Mouse (Mus musculus) gastrocnemius, postnatal 14 days (tissue): ENCODE results near the gene Foxred2. TPM values are rescaled to one million over a fixed set of nuclear protein-coding genes. Genes with fewer than 3 reads are reported as not detected.

Experiments used
- DNase-seq: peaks from one replicate; pipeline ENCODE4 v3.0.0; 2021; ENCODE audit warnings: mixed read lengths
- intact Hi-C: fragments of 180-260 bp; cut with DNase I; formaldehyde crosslinking; loops from one replicate; pipeline ENCODE4 v1.15.1; 2025; ENCODE audit warnings: low total_unique reads
- total RNA-seq, 2 experiments: library from RNA; stranded (reverse); gene quantifications; 2 replicates each; pipeline ENCODE4 v1.2.3; 2021

Gene Foxred2
- total RNA-seq, 2 experiments from 2014 or later, result 1.2 to 1.6 TPM

DNA sequence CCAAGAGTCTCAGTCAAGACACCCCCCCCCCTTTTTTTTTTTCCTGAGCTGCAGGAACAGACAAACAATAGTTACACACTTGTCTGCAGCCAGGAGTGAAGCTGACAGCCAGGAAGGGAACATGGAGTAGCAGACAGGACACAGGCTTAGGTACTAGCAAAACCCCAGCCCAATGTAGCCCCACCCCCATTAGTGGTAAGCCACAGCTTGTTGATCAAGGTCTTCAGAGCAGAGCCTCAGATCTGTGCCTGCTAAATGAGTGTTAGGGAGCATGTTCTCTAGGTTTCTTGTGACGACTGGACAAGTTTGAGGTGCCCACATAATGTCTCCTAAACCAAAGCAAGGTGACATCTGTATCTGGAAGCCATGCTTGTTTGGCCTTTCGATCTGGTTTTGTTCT, 2.2 kb downstream of the Foxred2 start:
- no peak for DNase-seq
- intact Hi-C loops, result no loop called here

DNA sequence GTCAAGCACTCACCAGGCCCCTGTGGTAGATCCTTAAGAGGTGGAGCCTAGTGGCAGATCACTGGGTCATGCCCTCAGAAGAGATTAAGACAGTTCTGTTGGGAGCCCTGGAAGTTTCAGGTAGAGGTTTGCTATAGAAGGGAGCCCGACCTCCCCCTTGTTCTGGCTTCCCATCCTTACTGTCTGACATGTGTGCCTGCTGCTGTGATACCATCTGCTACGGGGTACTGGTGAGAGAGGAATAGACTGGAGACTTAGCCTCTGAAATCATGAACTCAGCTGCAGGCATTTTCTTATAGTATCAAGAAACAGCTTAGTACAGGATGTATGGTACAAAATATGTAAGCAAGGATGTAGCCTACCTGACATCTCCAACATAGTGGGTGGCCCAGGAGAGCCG, 3.6 kb downstream of the Foxred2 start:
- intact Hi-C loops, result no loop called here
- DNase-seq, result no peak

DNA sequence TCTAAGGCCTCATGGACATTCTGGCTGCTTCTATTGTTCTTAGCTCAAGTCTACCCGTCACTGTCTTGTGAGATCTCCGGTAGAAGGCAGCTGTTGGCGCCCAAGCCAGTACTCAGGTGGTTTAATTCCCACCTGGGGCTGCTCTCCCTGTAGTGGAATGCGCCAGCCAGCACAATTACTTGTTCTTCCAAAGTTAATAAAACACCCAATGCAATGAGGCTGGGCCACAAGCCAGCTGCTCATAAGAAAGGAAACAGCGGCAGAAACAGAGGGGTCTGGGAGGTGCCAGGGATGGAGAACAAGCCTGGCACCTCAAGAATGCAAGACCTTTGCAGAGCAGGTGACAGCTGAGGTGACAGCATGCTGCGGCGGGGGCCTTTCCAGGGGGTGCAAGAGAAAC, 7.5 kb downstream of the Foxred2 start:
- intact Hi-C loops, result no loop called here
- no peak for DNase-seq

DNA sequence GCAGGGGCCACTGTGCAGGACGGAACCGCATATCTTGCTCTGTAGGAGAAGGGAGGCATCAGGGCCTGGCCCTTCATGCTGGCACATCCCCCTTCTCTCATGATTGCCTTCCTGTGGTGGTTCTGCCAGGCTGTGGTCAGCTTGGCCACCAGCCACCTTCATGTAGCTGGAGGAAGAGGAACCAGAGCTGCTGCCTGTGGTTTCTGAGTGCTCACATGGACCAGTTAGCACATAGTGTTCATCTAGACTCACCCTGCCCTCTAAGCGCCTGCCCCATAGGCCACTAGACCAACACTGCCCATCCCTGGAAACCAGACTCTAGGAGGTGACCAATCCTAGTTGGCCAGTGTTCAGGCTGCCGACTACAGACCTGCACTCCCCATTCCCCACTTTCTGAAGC, 10.8 kb downstream of the Foxred2 start:
- intact Hi-C loops, result no loop called here
- peak; percentile 37 for DNase-seq

DNA sequence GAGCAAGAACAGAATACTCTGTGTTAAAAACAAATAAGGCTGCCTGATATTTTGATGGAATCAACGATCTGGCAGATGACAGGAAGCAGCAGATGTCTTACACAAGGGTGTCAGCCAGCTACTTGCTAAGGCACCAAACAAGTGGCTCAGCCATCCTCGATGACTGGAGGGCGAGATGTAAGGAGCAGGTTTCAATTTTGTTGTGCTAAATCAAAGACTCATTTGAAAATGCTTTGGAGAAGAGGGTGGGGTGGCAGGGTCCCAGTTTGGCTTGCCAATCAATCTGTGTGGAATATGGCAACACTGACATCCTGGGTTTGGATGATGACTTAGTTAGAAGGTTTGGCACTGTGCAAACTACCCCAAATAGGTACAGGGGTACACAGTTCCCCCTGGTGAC, 15.0 kb downstream of the Foxred2 start:
- DNase-seq, result no peak
- intact Hi-C loops, result no loop called here

DNA sequence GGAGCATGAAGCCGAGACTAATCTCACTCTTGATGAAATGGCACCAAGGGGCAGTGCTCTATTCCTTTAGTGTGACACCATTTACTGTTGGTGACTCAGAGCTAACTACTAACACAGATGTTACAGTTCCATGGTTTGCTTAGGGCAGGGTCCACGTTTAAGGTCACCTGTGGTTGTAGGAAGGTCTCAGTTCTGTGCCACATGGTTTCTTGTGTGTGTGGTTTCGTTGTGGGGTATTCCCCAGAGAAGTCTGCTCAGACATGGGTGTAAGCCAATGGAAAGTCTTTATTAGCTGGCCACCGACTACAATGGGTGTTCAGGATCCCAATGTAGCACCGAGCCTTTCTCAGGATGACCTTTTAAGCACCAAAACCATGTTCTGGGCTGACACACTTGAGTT, 18.0 kb downstream of the Foxred2 start:
- no peak for DNase-seq
- intact Hi-C loops, result loop anchor here (10.0 kb wide), 1 partner anchor 176 kb away; no protein-coding TSS in a partner anchor

DNA sequence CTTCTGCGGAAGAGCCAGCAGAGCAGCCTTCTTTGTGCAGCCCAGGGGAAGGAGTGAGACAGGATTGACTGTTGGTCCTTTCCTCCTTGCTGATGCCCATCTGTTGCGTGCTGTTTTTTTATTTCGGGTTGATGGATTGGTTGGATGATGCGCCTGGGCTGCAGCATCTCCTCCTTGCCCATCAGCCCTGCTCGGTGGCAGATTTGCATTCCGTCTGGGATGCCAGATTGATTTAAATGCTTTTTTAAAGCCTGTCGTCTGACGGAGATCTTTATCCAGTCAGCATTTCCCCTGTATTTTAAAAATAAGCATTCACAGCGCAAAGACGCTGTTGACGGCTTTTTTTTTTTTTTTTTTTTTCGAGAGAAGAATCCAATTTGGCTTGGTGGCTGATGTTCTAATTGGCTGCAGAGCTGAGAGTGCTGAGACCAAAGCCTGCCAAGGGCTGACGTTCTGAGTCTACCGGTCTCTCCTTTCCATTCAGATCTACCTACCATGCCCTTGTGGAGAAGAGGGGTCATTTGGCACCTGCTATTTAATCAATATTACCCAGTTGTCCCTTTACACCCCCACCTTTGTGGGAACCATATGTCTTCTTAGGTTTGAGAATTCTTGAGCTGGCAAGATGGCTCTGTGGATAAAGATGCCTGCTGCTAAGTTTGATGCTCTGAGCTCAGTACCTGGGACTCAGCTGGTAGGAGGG, 20.7 kb downstream of the Foxred2 start:
- no peak for DNase-seq
- intact Hi-C loops, result loop anchor here (10.0 kb wide), 1 partner anchor 179 kb away; no protein-coding TSS in a partner anchor

DNA sequence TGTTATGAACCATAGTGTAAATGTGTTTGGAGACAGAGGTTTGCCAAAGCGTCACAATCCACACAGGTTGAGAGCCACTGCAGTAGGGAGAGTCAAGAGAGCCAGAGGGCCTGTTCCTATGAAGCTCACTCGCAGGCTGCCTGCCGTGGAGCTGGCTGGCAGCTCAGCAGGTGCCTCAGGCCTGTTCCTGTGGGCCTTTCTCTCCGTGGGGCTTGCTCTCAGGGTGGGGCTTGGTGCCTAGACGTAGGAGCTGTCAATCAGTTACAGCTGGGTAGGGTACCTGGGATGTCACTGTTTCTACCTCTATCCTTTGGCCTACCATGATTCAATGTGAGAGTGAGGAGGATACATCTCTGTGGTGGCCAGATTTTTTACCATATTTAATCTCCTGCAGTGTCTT, 21.6 kb downstream of the Foxred2 start:
- intact Hi-C loops, result loop anchor here (5.0 to 10.0 kb wide), 2 partner anchors 32 to 180 kb away; no protein-coding TSS in a partner anchor
- no peak for DNase-seq

DNA sequence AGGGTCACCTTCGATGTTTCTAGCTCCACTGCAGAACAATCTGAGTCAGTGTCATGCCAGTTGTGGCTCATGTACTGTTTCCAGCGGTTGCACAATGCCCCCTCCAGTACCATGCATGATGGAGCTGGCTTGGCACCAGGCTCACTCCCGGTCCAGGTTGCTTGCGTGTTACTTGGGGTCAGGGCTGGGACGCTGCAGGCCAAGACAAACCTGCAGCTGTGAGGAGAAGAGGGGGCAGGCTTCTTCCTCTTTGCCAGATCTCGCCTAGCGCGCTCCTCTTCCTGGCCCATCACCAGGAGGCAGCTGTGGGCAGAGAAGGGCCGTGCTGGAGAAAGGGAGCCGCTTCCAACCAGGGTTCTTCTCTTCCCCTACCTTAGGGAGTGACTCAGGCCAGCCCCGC, 22.2 kb downstream of the Foxred2 start:
- peak; percentile 36 for DNase-seq
- intact Hi-C loops, result loop anchor here (5.0 to 10.0 kb wide), 2 partner anchors 33 to 180 kb away; no protein-coding TSS in a partner anchor

DNA sequence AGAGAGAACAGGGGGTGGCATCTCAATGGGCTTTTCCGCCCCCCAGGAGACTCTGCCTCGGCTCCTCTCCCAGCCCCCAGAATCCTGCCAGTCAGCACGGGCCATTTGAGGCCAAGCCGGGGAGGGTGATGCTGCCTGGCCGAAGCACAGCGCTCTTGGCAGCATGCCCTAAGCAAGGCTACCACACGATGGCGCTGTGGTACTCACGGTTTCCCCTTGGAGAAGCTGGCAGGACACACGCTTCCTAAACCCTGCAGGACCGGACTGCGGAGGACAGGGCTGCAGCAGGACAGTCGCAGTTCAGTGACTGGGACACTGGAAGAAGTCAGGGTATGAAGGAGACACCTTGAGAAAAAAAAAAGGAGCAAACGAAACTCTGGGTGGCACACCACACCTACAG, 22.8 kb downstream of the Foxred2 start:
- peak; percentile 96 for DNase-seq
- intact Hi-C loops, result loop anchor here (5.0 to 10.0 kb wide), 2 partner anchors 34 to 181 kb away; no protein-coding TSS in a partner anchor

DNA sequence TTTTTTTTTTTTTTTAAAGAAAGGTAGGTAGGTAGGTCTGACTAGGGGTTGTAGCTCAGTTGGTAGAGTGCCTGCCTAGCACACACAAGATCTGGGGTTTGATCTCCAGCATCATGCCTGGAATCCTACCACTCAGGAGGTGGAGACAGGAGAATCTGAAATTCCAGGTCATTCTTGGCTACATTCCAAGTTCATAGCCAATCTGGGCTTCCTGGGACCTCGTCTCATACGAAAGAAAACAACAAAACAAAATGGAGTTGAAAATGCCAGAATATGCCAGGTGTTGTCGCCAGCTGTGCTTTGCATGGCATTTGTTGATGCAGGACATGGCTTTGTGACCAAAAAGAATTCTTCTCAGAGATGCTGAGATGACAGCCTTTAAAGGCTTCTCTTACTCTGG, 23.3 kb downstream of the Foxred2 start:
- intact Hi-C loops, result loop anchor here (5.0 to 10.0 kb wide), 2 partner anchors 34 to 182 kb away; no protein-coding TSS in a partner anchor
- no peak for DNase-seq

DNA sequence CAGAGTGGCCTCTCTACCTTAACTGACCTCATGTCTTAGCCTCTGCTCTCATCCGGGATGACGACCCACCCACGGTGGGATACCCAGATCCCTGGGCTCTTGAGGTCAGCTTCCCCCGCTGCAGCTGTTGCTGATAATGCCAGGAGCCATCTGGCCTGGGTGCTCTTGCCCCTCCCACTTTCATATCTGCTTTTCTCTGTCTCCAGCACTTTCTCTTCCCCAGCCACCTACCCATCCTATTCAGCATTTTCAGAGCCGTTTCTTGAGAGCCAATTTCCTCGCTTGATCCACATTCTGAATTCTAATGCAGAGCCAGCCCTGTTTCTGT, 24.9 kb downstream of the Foxred2 start:
- peak; percentile 46 for DNase-seq
- intact Hi-C loops, result loop anchor here (5.0 to 10.0 kb wide), 2 partner anchors 36 to 183 kb away; no protein-coding TSS in a partner anchor

DNA sequence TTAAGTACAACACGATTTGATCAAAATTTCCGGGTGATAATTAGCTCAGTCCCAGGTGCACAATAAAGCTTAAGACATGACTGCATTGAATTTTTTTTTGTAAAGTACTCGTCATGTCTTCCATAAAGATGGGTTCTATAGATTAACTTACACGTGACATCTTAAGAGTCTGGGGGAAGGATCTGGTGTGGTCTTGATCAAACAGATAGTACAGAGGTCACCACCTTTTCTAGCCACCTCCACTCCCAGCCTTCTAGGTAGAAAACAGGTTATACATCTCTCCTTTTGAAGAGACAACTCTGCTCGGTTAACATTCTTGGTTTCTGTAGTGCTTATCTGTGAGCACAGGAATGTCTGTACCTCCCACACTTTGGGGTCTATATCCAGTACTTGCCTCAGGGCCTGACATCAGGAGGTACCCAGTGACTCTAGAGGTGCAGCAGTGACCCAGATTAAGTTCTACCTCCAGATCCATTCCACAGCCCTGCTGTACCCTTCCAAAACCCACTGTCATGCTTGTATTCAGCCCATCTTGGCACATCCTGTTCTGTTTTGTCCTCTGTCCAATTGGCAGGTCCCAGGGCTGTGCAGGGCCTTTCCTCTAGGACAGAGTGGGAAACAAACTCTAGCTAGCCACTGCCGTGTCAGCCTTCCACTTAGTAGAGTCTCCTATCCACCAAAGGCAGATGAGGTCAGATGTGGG, 25.4 kb downstream of the Foxred2 start:
- no peak for DNase-seq
- intact Hi-C loops, result loop anchor here (5.0 to 10.0 kb wide), 2 partner anchors 36 to 184 kb away; no protein-coding TSS in a partner anchor

DNA sequence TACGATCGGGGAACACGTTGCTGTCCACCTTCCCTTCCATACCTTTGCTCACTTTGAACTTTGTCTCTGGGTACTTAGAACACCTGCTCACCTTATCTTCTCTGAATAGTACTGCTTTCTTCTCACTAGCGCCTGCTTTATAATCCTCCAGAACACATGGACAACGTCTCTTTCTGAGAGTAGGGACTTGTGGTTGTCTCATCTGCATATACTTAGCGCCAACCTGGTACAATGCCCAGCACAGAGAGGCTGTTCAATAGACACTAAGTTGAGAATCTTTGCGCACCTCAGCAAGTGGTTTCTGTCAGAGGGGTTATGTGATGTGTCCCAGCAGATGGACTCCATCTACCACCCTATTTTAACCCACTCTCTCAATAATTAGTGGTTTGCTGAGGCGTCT, 26.7 kb downstream of the Foxred2 start:
- no peak for DNase-seq
- intact Hi-C loops, result loop anchor here (5.0 to 10.0 kb wide), 2 partner anchors 37 to 185 kb away; no protein-coding TSS in a partner anchor

DNA sequence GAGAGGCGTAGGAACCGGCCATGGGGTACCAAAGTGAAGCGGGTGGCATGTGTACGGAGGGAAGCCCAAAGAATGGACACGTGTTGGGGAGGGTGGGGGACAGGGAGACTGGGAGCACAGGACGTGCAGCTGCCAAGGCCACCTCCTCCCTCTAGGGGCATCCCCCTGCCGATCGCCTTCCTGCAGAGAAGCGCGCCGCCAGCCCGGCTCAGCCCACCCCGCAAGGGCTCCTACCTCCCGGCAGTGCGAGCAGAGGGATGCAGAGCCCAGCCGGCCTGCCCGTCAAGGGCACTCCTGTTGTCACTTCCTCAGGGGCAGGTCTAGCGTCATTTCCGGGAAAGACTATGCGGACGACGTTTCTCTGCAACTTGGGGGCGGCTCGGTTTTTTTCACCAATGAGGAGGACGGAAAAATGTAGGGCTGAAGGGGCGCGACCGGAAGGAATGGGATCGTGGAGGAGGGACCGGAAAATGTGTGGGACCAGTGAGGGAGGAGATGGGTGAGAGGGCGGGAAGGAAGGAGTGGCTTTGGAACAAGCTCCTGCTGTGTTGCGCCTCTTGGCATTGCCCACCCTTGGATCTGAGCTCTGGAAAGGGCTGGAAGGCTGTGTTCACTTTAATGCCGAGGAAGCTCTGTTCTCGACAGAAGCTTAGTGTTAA, 27.7 kb downstream of the Foxred2 start, which contains the start of gene Txn2:
Txn2 (minus strand) TSS at position 334 of the 659 bp plus-strand sequence.
- intact Hi-C loops, result no loop called here
- DNase-seq, result peak; percentile 95

DNA sequence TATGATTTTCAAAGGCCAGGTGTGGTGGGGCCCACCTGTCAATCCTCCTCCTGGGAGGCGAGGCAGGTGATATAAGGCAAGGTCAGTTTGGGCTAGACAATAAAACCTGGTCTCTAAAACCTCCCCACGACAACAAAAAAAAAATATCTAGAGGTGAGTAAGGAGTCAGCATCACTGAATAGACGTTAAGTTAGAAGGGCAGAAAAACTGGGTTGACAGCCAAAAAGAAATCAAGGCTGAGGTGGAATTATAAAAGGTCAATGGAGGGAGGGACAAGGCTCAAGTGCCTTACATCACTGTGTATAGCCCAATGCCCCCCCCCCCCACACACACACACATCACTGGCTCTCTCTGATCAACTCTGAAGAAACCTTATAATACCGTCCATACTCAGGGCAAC, 28.4 kb downstream of the Foxred2 start:
- intact Hi-C loops, result no loop called here

DNA sequence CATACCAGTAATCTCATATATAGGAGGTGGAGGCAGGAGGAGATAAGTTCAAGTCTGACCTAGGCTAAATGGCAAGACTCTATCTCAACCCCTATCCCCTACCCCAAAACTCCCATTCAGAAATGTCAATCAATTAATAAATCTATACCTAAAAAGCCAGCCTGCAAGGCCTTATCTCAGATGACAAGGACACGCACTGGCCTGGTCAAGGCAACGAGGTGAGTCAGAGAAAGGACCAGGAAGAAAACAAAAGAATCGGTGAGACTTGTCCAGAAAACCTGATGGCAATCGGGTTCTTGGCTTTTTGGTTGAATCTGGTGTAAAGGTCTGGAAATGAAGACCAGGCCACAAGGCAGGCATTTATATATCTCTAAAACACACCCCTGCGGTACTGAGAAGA, 29.6 kb downstream of the Foxred2 start:
- intact Hi-C loops, result no loop called here

More for the DNA sequence above, 28.4 kb downstream of the Foxred2 start:
- DNase-seq, result no peak

DNA sequence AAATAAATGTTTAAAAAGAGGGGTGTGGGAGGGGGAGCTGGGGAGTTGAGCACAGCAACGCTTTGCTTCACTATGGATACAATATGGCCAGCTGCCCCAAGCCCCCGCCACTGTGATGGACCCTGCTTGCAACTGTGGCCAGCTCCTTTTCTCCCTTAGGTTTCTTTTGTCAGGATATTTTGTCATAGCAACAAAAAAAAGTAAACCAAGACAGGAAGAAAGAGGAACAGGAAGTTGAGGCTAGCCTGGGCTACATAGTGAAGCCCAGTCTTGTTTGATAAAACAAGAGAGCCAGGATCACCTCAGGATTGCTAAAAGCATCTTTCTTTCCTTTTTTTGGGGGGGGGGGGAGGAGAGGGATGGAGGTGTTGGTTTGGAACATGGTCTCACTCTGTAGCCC, 31.3 kb downstream of the Foxred2 start:
- intact Hi-C loops, result no loop called here

More for the DNA sequence above, 29.6 kb downstream of the Foxred2 start:
- DNase-seq, result no peak

DNA sequence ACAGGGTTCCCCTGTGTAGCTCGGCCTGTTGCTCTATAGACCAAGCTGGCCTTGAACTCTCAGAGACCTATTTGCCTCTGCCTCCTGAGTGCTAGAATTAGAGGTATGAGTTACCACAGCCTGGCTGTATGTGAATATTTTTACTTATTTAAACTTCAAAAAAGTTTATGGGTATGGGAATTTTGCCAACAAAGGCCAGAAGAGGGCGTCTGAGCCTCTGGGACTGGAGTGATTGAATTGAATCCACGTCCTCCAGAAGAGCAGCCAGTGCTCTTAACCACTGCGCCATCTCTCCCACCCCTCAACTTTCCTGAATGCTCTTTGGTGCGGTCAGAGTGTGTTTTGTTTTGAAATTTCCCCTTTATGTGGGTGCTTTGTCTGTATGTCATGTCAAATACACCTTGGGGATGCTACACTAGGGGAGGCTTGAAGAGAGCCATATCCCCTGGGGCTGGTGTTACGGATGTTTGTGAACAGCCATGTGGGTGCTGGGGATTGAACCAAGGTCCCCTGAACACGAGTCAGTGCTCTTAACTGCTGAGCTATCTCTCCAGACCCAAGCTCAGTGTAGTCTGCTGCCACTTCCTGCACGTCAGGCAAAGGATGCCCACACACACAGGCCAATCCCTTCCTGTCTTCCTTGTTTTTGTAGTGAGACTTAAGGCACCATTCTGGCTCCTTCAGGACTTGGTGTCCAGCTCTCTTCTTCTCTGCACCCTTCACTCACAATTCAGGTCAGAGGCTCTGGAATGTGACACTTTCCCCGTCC, 33.1 kb downstream of the Foxred2 start:
- DNase-seq, result no peak
- intact Hi-C loops, result no loop called here

More for the DNA sequence above, 31.3 kb downstream of the Foxred2 start:
- DNase-seq, result no peak
